Mouse (Mus musculus) heart, adult 9 months (tissue): ENCODE data around the gene Fbxo33.
"Not testable (repeated sequence)": the region's sequence is repeated elsewhere in the genome, so short reads cannot be mapped to it uniquely, and the experiment has no call there.

Experiments
- DNase-seq, 2 experiments: peaks; one replicate each; pipeline ENCODE4 v3.0.0; 2022; ENCODE audit warnings: low spot score in 2 of 2

The Fbxo33 gene

GRCm38 (mm10) chr12:59219325-59220225 lies at the start of gene Fbxo33:
TSS of gene Fbxo33 (minus strand) at chr12:59219725.
- DNase-seq: peak; percentile 96 to 97

- DNase-seq: no peak
Measured at GRCm38 (mm10) chr12:59265942-59266231, 46.4 kb upstream of the Fbxo33 start.

GRCm38 (mm10) chr12:59265207-59265941 lies 45.8 kb upstream of the Fbxo33 start:
- no peak for DNase-seq

GRCm38 (mm10) chr12:59262841-59263240 lies 43.3 kb upstream of the Fbxo33 start:
- no peak for DNase-seq

- DNase-seq: no peak
Measured at GRCm38 (mm10) chr12:59260798-59261197, 41.3 kb upstream of the Fbxo33 start.

- DNase-seq: no peak
Measured at GRCm38 (mm10) chr12:59260362-59260761, 40.8 kb upstream of the Fbxo33 start.

GRCm38 (mm10) chr12:59259015-59259414 lies 39.5 kb upstream of the Fbxo33 start:
- DNase-seq: no peak

GRCm38 (mm10) chr12:59250259-59250827 lies 30.8 kb upstream of the Fbxo33 start:
- no peak for DNase-seq

- DNase-seq: no peak
Measured at GRCm38 (mm10) chr12:59248969-59249368, 29.4 kb upstream of the Fbxo33 start.

GRCm38 (mm10) chr12:59241031-59241430 lies 21.5 kb upstream of the Fbxo33 start:
- DNase-seq: not testable (repeated sequence)

GRCm38 (mm10) chr12:59238434-59238833 lies 18.9 kb upstream of the Fbxo33 start:
- DNase-seq: no peak

- DNase-seq: no peak
Measured at GRCm38 (mm10) chr12:59228401-59228800, 8.9 kb upstream of the Fbxo33 start.

GRCm38 (mm10) chr12:59218640-59219321 lies 744 bp downstream of the Fbxo33 start:
- peak in 1 of 2 experiments; percentile 24 for DNase-seq

GRCm38 (mm10) chr12:59217331-59217730 lies 2.2 kb downstream of the Fbxo33 start:
- DNase-seq: no peak

GRCm38 (mm10) chr12:59216676-59217266 lies 2.8 kb downstream of the Fbxo33 start:
- DNase-seq: no peak

GRCm38 (mm10) chr12:59216176-59216575 lies 3.3 kb downstream of the Fbxo33 start:
- no peak for DNase-seq

- no peak for DNase-seq
Measured at GRCm38 (mm10) chr12:59207814-59208213, 11.7 kb downstream of the Fbxo33 start.

GRCm38 (mm10) chr12:59207000-59207390 lies 12.5 kb downstream of the Fbxo33 start:
- no peak for DNase-seq

- DNase-seq: no peak
Measured at GRCm38 (mm10) chr12:59206208-59206999, 13.1 kb downstream of the Fbxo33 start.

- no peak for DNase-seq
Measured at GRCm38 (mm10) chr12:59205571-59205970, 14.0 kb downstream of the Fbxo33 start.

- no peak for DNase-seq
Measured at GRCm38 (mm10) chr12:59199361-59199760, 20.2 kb downstream of the Fbxo33 start.
